Mouse (Mus musculus) liver, adult (tissue): Measurements from ENCODE around the gene Ldlr.

Experiments used
- GATA4 ChIP-seq: IDR thresholded peaks from 2 replicates; pipeline ENCODE4 v1.6.1; 2014; ENCODE audit warnings: mild to moderate bottlenecking, low read length; ENCODE audit not compliant: insufficient replicate concordance

Ldlr gene

DNA sequence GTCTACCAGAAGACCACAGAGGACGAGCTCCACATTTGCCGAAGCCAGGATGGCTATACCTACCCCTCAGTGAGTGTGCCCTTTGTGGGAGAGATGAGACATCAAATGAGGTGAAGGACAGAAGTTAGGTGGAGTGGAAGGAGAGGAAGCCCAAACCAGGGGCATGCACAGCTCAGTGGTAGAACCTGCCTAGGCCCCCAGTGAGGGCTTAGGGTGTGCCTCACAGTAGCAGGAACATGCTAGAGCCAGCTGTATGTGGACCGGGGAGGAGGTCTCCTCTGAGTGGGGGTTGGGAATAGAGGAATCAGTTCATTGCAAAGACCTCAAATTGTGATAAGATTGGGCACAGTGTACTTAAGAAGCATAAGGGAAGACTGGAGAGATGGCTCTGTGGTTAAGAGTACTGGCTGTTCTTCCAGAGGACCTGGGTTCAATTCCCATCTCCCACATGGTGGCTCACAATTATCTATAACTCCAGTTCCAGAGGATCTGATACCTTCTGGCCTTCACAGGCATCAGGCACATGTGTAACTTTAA, 24.0 kb downstream of the Ldlr start:
- TF ChIP-seq GATA4 = no peak

DNA sequence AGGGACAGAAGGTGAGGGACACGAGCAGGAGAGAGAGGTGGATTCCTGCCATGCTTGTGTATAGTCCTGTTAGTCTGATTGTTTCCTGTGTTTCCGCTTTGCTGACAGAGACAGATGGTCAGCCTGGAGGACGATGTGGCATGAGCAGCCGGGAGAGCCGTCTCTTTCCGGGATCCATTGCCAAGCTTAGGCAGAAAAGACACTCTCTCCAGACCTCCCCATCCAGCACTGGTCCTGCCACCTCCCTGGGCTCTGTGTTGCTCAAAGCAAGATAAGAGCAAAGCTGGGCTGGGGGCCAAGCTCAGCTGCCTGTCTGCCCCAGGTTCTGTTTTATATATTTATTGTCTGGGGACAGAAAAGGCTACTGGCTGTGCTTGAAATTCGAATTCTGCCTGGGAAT, 24.8 kb downstream of the Ldlr start:
- peak; percentile 62; the same call in 1 of the 2 replicates for TF ChIP-seq GATA4

DNA sequence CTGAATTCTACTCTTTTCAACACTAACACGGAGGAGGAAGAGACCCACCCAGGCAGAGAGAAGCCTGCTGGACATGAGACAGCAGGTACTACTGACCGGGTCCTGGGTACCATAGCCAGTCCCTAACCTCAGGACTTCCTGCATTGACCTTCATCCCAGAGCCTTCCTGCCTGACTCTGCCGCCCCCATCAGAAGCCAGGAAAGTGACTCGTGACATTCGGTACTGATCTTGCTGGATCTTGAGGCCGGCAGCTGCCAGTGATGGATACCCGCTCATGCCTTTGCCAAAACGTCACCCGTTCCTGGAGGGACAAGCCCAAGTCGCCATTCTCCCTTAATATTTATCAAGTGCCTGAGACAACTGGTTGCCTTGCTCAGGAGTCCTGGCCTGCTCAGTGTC, 25.2 kb downstream of the Ldlr start:
- TF ChIP-seq GATA4 = no peak

DNA sequence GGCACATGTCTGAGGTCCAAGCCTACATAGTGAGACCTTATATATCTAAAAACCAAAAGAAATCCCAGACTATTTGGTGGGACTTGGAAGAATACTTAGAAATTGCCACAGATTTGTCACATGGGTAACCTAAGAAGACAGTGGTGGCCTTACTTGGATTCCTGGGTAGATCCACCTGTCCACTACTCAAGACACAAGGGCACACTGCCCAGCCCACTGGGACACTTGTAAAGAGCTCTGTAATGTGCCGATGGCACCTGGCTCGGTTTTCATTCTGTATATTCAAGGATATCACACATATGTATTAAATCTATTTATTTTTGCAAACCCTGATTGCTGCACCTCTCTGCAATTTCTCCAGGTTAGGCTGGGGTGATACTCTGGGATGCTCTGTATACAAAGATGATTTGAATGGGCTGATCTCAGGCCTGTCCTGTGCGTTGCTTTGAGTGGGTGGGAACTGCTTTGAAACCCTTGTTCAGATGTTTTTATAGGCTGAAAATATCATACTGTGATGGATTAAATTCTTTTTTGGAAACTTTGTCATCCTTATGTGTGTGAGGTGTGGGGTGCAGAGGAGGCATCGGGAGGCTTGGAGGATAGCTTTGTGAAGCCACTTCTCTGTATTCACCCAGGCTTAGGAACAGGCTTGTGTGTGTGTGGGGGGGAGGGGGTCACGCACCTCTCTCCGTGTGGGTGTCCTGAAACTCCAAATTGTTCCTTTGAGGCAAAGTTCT, 26.3 kb downstream of the Ldlr start:
- TF ChIP-seq GATA4 = no peak

DNA sequence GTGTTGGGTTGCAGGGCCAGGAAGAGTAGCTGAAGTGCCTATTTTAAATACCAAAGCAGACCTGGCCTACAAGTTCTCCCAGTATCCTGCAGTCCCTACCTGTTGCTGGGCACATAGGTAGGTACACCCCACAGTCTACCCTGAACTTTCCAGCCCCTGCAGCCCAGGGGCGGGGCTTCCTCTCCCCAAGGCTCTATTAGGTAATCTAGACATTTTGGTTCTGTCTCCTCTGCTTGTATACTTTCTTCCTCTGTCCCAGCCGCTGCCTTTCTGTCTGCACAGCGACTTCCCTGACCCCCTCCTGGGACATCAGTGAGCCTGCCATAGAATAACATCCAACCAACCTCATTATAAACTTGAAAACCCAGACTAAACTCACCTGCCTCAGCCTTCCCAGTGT, 27.1 kb downstream of the Ldlr start:
- TF ChIP-seq GATA4 = no peak

DNA sequence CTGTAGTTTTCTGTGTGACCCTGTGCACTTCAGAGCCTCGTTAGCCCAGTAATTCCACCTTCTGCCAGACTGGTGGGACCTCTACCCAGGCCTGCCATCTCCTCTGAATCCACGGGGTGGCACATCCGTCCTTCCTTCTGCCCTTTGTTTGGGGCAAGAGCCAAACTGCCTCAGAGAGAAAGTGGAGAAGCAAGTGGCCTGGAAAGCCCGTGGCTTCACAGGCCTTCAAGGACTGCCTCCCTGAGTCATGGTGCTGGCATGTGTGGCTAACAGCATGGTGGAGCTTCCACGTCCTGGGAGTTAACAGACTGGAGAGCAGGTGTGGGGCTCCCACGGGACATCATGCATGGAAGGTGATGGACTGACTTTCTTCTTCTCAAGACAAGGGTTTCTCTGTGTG, 28.1 kb downstream of the Ldlr start:
- no peak for TF ChIP-seq GATA4

DNA sequence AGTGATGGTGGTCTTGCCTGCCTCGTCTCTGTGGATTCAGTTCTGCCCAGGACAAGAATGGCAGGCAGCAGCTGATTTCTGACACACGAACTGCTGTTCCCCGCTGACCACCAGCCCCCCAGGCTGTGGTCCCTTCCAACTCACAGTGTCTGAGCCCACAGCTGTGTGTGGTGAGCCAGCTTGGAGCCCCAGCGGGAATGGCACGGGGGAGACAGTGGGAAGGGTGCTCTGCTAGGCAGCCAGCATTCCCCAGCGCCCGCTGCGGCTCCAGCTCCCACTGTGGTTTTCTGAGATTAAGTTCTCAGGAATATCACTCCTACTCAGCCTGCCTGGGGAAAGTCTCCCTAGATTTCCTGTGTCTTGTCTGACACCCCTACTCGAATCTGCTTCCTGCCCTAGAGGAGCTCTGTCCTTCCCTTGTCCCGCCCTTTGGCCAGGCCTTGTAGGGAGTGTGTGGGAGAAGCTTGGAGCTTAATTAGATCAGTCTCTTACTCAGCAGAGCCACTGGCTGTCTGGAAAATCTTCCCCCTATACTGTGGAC, 29.0 kb downstream of the Ldlr start:
- no peak for TF ChIP-seq GATA4

DNA sequence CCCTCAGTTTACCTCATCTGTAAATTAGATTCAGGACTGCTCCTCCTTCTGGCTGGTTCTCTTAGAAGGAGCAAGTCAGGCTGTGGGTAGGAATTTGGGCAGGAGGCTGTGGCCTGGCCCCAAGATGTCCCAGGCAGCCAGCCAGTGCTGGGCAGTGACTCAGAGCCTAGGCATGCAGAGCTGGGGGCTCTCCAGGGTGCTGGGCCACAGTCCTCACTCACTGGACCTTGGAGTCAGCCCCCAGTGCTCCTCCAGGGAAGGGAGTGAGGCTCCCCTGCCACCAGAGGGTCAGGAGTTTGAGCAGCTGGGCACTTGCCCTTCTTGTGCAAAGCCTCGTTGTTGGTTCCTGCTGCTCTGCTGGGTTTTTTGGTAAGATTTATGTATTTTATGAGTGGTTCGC, 30.7 kb downstream of the Ldlr start:
- no peak for TF ChIP-seq GATA4

DNA sequence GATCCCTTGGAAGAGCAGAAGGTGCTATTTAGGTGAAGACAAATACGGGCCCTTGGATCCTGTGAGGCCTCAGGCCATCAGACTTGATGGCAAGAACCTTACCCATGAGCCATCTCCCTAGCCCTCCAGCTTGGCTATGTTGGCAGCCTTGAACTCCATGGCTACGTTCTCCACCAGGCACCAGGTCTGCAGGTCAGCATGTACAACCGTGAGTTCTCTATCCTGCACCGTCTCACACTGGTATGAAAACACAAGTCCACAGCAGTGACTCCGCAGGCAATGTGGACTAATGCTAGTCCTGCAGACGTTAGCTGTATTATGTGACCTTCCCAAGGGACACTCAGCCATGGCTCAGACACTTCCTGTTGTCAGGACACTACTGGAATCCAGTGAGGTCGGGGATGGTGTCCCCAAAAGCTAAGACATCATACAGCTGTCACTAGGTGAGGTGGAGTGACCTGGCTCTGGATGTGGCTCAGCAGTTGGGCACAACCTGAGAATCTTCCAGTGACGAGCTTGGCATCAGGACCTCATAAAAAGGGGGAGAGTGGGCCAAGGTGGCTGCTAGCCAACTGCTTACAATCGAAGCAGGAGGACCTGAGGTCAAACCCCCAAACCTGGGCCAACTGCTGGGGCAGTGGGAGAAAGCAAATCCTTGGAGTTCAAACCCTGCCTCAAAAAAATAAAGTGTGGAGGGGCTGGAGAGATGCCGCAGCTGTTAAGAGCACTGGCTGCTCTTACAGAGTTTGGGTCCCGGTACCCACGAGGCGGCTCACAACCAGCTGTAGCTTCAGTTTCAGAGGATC, 31.4 kb downstream of the Ldlr start:
- no peak for TF ChIP-seq GATA4

DNA sequence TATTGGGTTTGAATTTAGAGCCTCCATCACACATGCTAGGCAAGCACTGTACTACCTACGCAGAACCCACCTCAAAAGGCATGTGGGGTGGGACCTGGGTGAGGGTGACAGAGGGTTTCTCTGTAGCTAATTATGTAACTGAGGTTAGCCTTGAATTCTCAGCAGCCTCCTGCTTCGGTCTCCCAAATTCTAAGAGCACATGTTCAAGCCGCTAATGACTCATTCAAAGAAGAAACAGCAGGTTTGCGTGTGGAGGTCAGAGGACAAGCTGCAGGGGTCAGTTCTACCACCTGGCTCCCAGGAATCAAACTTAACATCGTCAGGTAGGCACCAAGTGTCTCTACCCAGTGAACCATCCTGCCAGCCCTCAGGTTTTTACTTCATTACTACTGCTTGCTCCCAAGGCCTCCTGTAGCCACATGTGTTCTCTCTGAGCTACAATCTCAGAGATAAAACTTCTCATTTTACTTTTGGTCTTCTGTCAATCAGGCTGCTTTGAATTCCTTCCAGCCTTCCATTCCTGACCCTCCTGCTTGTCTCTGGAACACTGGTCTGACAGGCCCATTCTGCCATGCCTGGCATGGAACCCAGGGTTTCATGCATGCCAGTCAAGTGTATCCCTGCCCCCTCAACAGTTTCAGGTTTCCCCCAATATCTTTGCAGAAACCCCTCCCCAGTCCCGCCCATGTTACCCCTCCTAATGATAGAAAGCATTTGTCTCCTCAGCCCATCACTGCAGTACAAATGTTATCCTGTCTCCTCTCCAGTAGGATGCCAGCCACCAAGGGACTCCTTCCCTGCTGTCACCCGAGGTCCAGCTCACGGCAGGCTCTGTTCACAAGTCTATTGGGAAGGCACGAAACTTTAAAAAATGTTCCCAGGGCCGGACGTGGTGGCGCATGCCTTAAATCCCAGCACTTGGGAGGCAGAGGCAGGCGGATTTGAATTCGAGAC, 35.6 kb downstream of the Ldlr start:
- no peak for TF ChIP-seq GATA4

DNA sequence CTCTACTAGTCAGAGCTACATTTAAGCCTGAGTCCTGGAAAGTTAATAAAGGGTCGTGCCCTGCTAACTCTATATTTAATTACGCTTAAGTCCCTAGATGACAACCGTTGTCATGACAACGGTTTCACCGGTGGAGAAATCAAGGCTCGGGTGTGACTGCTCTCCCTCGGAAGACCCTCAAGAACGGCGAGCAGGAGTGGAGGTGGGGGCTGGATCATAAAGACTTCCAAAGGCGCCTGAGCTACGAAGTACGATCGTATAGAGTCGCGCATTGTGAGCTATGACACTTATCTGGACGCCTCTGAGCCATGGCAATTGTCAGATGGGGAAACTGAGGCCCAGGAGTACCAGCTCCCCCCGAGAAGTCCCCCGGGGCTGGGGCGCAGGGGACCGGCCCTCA, 36.4 kb downstream of the Ldlr start:
- no peak for TF ChIP-seq GATA4

DNA sequence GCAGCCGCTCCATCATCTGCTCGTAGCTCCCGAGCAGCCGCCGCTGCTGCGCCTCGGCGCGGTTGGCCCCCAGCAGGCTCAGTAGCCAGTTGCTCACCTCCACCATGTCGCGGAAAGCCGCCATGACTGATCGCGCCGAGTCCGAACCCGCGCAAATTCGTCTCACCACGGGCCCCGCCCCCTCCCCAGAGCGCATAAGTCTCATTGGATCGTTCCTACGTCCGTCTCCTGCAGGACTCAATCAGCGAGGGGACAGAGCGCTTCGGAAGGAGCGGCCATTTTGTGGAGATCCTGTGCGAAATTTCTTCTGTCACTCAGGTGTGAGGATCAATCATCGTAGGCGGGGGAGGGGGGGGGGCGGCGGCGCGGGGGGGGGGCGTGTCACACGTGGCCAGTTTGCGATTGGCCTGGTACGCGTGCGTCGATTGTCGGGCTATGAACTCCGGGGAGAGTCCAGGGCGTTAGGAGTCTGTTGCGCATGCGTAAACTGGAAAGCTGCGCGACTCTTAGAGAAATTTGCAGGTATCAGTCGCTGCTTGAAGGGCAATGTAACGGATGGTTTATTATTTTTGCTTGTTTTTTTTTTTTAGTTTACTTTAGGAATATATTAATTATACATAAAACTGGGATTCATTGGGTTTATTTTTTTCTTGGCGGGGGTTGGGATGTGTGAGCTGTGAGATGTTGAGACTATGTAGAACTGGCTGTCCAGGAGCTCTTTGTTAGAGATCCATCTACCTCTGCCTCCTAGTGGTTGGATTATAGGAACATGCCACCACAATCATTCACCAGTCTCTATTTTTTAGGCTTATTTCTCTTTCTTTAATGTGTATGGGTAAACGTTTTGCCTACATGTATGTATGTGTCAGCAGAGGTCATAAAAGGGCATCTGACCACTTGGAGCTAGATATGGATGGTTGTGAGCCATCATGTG, 37.1 kb downstream of the Ldlr start, which contains the start of gene Spc24:
TSS of gene Spc24 (minus strand) at position 149 of the 934 bp plus-strand sequence.
- TF ChIP-seq GATA4 = no peak

DNA sequence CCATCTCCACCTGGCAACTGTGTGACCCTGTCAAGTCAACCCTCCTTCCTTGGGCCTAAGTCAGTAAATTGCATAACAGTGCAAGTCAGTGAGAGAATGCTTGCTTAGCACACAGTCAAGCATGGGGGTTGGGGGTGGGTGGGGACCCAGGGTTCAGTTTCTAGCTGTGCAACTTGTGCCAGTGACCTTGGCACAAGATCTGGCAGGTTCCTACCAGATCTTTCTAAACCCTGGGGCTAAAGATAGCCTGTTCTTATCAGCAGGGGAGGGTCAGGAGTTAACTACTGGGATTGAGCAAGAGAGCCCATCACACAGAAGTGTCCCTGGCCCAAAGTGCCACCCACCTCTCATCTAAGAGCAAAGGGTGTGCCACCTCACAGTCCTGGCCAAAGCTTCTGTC, 38.9 kb downstream of the Ldlr start:
- peak; percentile 98 for TF ChIP-seq GATA4

DNA sequence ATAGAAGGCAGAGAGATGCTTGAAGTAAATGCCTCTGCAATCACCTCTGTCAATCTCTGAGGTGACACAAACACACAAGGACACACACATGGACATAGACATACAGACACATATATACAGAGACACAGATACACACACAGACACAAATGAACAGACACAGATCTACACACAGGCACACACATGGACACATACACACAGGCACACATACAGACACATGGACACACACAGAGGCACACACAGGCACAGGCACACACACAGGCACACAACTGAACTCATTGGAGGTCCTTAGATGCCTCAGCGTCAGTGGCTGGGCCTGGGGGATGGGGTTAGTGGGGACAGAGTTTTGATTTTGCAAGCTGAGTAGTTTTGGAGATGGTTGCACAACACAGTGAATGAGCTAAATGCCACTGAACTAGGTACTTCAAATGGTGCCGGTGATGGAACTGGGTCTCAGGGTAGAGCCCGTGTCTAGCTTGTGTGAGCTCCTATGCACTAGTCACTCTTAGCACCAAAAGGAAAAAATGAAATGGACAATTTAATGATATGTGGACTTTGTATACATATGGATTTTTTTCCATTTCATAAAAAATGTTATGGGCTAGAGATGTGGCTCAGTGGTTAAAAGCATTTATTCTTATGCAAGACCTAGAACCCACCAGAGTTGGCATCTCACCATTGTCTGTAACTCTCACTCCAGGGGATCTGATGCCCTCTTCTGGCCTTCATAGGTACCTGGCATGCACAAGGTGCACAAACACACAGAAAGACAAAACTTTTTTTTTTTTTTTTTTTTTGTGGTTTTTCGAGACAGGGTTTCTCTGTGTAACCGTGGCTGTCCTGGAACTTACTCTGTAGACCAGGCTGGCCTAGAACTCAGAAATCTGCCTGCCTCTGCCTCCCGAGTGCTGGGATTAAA, 41.1 kb downstream of the Ldlr start:
- TF ChIP-seq GATA4 = no peak
